Mouse (Mus musculus) kidney, adult 2 months (tissue): ENCODE data around the gene Ehmt2.
A peak's percentile ranks its signal among the peaks of the same experiment; 100 is the strongest.

Experiments
- CTCF ChIP-seq: fragments of 200-500 bp; conservative IDR thresholded peaks from 2 replicates; pipeline ENCODE4 v1.5.1; 2011; ENCODE audit warnings: low read depth, mild to moderate bottlenecking, control low read depth, low read length, moderate library complexity, mixed read lengths; ENCODE audit not compliant: insufficient read depth, insufficient read length
- POLR2A ChIP-seq: fragments of 200-500 bp; IDR thresholded peaks from one replicate; pipeline ENCODE4 v1.6.1; 2011; ENCODE audit warnings: low read depth, low read length, control low read depth

DNA sequence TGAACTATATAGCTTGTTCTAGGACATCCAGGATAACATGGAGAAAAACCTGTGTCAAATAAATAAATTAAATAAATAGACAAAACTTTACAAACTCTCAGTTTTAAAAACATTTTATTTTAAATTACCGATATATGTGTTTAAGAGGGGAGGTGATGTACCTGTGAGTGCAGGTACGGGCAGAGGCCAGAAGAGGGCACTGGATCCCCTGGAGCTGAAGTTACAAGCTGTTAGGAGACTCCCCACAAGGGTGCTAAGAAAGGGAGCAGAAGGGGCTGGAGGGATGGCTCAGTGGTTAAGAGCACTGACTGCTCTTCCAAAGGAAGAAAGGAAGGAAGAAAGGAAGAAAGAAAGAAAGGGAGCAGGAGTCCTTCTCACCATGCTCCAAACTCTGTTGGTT lies 6.9 kb upstream of the Ehmt2 start:
- TF ChIP-seq CTCF (peak; percentile 41), POLR2A (no peak)
